Mouse (Mus musculus): ENCODE measurements around the gene Lrp6.

The Lrp6 gene

DNA sequence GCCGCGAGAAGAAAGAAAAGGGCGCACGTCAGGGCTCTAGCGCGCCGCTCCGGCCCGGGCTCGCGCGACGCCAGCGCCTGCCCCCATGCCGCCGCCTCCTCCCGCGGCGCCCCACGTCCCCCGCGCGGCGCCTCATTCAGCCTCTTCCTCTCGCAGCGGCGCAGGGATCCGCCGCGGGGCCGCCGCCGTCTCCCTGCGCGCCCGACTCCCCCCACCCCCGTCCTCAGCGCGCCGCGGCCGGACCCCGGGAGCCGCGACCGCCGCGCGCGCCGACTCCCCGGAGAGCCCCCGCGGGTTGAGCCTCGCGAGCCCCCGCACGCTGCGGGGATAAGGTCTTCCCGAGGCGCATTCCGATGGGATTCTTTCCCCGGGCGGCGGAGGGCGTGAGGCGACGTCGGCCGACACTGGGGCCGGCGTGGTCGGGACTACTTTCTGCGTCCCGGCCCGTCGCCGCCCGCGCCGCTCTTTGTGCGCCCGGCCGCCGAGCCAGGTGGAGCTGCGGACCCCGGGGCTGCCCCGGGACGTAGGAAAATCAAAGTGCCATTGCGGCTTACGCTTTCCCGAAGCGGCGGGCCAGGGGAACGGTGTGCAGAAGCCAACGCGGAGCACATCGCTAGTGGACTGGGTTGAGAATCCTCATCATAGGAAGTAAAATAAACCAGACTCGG lies at the start of gene Lrp6:
TSS of gene Lrp6 (minus strand) at position 148 of the 668 bp plus-strand sequence.
- DNase-seq (ENCODE audit: low read depth, low spot score), result peak; percentile 87

- DNase-seq (ENCODE audit: low read depth, low spot score), result peak; percentile 48
Measured at GRCm38 (mm10) chr6:134614723-134615648, 48.2 kb upstream of the Lrp6 start.

DNA sequence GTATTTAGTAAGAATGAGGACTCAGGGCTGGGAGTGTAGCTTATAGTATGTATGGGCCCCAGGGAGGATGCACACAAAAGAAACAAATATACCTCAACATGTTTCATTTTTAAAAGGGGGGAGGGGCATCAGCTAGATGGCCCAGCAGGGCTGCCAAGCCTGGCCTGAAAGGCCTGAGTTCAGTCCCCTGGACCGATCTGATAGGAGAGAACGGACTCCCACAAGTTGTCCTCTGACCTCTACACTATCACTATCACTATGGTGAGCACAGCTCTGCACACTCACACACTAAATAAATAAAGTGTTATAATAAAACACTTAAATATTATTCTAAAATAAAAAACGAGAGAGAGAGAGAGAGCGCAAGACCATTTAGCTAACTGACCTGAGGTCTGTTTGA lies 47.6 kb upstream of the Lrp6 start:
- no peak for DNase-seq (ENCODE audit: low read depth, low spot score)

DNA sequence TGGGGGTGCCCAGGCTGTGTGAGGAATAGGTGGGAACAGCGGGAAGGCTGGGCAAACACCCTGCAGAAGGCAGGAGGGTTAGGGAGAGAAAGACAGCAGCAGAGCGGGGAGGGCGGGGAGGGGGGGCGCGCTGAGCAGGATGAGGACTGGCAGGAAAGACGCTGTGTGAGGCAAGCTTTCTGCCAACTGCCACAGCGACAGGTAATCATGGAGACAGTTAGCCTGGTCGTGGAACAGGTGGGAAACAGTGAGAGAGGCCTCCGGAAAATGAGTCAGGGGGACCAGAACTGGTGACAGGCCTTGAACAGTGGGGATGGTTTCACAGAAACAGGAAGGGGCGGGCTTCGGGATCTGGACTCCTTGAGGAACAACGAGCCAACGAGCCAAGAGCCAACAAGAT lies 45.1 kb upstream of the Lrp6 start:
- DNase-seq (ENCODE audit: low read depth, low spot score), result no peak

- no peak for DNase-seq (ENCODE audit: low read depth, low spot score)
Measured at GRCm38 (mm10) chr6:134610380-134610779, 43.6 kb upstream of the Lrp6 start.

DNA sequence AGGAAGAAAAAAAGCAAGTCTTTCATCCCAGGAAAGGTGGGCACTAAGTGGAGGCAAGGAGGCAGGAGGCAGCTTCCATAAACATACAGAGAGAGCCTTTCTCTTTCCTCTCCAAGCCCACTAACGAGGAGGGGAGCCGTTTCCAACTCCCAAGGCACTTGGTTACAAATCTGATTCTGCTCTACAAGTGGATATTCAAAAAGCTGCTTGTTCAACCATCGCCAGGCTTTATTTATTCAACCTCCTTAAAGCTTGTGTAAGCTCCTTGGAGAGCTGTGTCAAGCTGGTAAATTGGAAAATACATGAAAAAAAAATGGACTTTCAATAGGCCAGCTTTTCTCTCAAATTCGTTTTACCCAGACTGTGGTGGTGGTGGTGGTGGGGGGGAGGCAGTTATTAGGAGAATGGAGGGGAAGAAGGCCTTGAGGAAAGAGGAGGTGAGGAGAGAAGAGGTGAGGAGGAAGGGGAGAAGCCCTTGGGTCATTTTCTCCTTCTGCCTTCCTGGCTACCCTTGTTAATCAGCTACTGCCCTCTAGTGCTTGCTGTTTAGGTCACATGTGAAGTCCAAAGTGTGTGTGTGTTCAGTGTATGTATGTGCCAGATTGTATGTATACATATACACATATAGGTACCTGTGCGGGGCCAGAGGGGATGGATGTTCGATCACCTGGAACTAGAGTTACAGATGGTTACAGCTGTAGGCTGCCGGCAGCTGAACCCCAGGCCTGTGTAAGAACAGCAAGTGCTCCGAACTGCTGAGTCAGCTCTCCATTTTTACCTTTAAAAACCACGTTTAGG lies 40.4 kb upstream of the Lrp6 start:
- peak; percentile 23 for DNase-seq (ENCODE audit: low read depth, low spot score)

DNA sequence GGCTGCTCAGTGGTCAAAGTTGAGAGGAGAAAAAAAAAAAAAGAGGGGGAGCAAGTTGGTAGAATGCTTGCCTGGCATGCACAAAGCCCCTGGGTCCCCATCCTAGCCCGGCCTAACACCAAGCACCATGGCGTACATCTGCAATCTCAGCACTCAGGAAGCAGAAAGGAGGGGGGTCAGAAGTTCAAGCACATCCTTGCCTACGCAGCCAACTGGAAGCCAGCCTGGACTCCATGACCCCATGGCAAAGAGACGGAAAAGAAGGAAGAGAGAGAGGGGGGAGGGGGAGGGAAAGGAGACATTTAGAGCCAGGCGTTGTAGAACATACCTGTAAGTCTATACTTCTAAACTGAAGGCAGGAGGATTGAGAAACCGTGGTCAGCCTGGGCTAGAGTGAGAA lies 39.8 kb upstream of the Lrp6 start:
- no peak for DNase-seq (ENCODE audit: low read depth, low spot score)

- DNase-seq (ENCODE audit: low read depth, low spot score), result no peak
Measured at GRCm38 (mm10) chr6:134605196-134605595, 38.4 kb upstream of the Lrp6 start.

GRCm38 (mm10) chr6:134602371-134603003 lies 35.7 kb upstream of the Lrp6 start:
- DNase-seq (ENCODE audit: low read depth, low spot score), result no peak

GRCm38 (mm10) chr6:134601766-134602165 lies 35.0 kb upstream of the Lrp6 start:
- DNase-seq (ENCODE audit: low read depth, low spot score), result no peak

- no peak for DNase-seq (ENCODE audit: low read depth, low spot score)
Measured at GRCm38 (mm10) chr6:134601130-134601529, 34.4 kb upstream of the Lrp6 start.

DNA sequence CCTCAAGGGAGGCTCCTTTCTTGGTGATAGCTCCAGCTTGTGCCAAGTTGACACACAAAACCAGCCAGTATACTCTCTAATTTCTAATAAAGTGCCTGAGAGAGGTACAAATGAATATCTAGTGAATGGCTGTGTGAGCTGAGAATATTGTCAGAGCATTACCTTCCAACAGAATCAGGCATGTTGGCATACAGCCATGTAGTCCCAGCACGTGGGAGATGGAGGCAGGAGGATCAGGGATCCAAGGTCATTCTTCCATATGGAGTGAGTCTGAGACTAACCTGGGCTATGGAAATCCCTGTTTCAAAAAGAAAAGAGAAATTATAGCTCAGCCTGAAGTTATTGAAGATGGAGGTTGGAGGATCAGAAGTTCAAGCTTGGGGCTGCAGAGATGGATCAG lies 32.5 kb upstream of the Lrp6 start:
- DNase-seq (ENCODE audit: low read depth, low spot score), result no peak

DNA sequence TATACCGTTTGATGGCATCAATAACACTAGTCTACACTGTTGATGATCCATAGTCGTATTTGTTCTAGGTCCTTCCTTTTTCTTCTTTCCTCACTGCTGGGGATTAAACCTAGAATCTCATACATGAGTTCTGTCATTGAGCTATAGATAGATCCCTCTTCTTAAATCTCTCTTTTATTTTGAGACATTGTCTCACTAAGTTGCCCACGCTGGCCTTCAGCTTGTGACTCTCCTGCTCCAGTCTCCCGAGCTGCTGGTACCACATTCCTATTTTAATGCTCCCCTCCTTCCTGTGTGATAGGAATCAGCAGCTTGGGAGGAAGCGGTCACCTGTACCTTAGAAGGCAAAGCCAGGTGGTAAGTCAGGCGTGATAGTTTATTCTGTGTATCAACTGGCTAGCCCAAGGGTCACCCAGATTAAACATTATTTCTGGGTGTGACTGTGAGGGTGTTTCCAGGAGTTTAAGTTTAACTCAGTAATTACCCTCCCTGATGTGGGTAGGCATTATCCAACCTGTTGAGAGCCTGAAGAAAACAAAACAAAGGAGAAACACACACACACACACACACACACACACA lies 31.0 kb upstream of the Lrp6 start:
- no peak for DNase-seq (ENCODE audit: low read depth, low spot score)

- DNase-seq (ENCODE audit: low read depth, low spot score), result no peak
Measured at GRCm38 (mm10) chr6:134594569-134595442, 28.0 kb upstream of the Lrp6 start.

GRCm38 (mm10) chr6:134591614-134592013 lies 24.8 kb upstream of the Lrp6 start:
- DNase-seq (ENCODE audit: low read depth, low spot score), result no peak

- DNase-seq (ENCODE audit: low read depth, low spot score), result no peak
Measured at GRCm38 (mm10) chr6:134586241-134586640, 19.5 kb upstream of the Lrp6 start.

- no peak for DNase-seq (ENCODE audit: low read depth, low spot score)
Measured at GRCm38 (mm10) chr6:134584616-134585015, 17.9 kb upstream of the Lrp6 start.

GRCm38 (mm10) chr6:134582110-134582509 lies 15.3 kb upstream of the Lrp6 start:
- DNase-seq (ENCODE audit: low read depth, low spot score), result no peak

GRCm38 (mm10) chr6:134579506-134579905 lies 12.7 kb upstream of the Lrp6 start:
- DNase-seq (ENCODE audit: low read depth, low spot score), result no peak

DNA sequence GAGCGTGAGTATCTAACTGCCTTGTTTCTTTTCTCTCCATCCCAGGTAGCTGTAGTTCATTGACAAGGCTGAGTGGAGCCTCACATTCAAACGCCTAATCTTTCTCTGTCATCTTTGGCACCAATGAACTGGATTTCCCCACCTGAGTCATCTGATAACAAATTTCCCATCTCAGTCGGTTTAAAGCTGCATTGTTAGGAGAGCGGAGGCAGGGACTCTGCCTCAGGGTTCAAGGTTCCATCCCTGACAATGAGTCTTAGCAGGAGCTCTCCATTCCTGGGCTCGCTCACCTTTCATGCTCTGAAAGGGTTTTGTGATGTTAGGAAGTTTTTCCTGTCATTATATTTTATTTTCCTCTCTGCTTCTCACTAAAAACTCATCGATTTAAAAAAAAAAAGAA lies 11.3 kb upstream of the Lrp6 start:
- no peak for DNase-seq (ENCODE audit: low read depth, low spot score)

Data from retina, postnatal 7 days (tissue).